Mouse (Mus musculus): ENCODE data around the gene H6pd. TPM values are rescaled to one million over a fixed set of nuclear protein-coding genes. Genes with fewer than 3 reads are reported as not detected.

H6pd gene
- total and polyA plus RNA-seq, 3 experiments = 17.7 to 38.5 (median 25.1) TPM

DNA sequence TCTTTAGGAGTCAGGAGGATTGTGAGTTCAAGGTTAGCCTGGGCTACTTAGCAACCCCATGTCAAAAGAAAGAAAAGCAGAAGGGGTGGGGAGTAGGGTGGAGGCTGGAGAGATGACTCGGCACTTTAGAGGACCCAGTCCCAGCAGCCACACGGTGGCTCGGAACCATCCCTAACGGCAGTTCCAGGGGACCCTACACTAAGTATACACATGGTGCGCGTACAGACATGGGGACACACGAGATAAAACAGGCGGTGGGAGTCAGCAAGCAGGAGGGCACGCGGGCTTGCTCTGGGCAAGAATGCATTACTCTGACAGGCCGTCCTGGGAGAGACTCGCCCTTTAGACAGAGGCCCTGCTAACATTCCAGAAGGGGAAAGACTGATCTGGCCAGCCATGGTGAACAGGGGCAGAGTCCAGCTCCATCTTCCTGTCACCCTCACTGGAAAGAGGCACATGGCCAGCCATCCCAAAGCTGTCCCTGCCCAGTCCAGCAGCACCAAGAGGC, 6.7 kb downstream of the H6pd start:
- dilution Hi-C loops (cut with MboI; ENCODE audit: extremely low pct_ligation_motif_present, extremely low pct_unique_long_range_greater_than_20kb, low sequenced_read_pairs) (no loop called here), in situ Hi-C loops (cut with MboI; ENCODE audit: low pct_ligation_motif_present, low pct_unique_long_range_greater_than_20kb, low sequenced_read_pairs) (no loop called here)
- H3K4me1 ChIP-seq (ENCODE audit: control insufficient read depth in 1 of 2, insufficient read depth in 2 of 2) = peaks cover 26 to 78% of the 10 kb centered on the region in 2 experiments
- H3K27ac ChIP-seq (ENCODE audit: insufficient read depth, low read depth) = peak overlapping the region; percentile 13
- TF ChIP-seq POLR2A (IDR thresholded peaks at IDR 0.05; ENCODE audit: low read depth, low read length) (no peak), MEF2A (IDR thresholded peaks at IDR 0.05; ENCODE audit: borderline replicate concordance, low read depth, low read length) (no peak), MAFK (IDR thresholded peaks at IDR 0.05; ENCODE audit: insufficient replicate concordance, low read length) (peak; percentile 63; the same call in 1 of the 2 replicates), TBP (conservative IDR thresholded peaks at IDR 0.05; ENCODE audit: low read depth, low read length) (no peak)
- peaks cover 4 to 42% of the 10 kb centered on the region in 2 experiments for H3K36me3 ChIP-seq (replicated peaks in 1 of 2; ENCODE audit: control insufficient read depth in 1 of 2, insufficient read depth in 1 of 2, low read length in 1 of 2)
- no peak for DNase-seq (ENCODE audit: extremely low read depth)
- H3K4me2 ChIP-seq (ENCODE audit: insufficient read depth, low read depth, poor library complexity, severe bottlenecking) = no peak overlapping the region
- H3K27me3 ChIP-seq (replicated peaks) = no peaks in the 10 kb centered on the region
- H3K9me3 ChIP-seq (replicated peaks; ENCODE audit: low read length) = peaks cover 9% of the 10 kb centered on the region
- H3K4me3 ChIP-seq (replicated peaks in 1 of 3; ENCODE audit: low read depth in 2 of 3, low read length in 2 of 3, poor library complexity in 1 of 3) = no peak overlapping the region
- no peak overlapping the region for H3K9ac ChIP-seq (ENCODE audit: insufficient read depth, low read depth)
- peaks cover 7% of the 10 kb centered on the region; the same call in 1 of the 2 replicates for H3K79me2 ChIP-seq (replicated peaks; ENCODE audit: control insufficient read depth, extremely low read depth, insufficient read depth, poor library complexity, severe bottlenecking)

DNA sequence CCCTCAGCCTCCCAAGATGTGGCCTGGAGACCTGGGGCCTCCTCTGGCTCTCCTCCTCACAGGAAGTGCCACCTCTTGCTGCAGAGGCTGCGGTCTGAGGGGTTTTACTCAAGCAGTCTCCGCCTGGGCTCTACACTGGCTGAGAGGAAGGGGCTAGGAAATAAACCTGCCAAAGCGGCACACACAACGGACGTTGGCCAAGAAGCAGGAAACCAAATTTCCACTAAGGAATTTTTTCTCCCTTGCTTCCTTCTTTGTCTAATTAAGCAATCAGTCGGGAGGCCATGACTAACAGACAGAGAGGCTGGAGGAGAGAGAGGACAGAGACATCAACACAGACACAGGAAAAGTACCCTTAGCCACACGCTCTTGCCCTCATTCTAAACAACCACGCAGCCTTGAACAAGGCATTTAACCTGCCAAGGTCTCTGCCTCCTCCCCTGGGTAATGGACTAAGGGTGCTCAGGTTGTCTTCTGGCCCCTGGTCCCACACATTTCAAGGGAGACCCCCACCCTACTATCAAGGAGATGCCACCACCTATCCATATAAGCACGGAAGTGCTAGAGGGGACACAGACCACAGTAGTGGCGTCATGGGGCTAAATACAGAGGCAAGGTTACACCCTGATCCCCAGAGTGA, 7.5 kb downstream of the H6pd start:
- Histone ChIP-seq H3K4me2 (ENCODE audit: insufficient read depth, low read depth, poor library complexity, severe bottlenecking) (peak overlapping the region; percentile 80), H3K79me2 (replicated peaks; ENCODE audit: control insufficient read depth, extremely low read depth, insufficient read depth, poor library complexity, severe bottlenecking) (peaks cover 9% of the 10 kb centered on the region; the same call in 1 of the 2 replicates), H3K36me3 (replicated peaks in 1 of 2; ENCODE audit: control insufficient read depth in 1 of 2, insufficient read depth in 1 of 2, low read length in 1 of 2) (peaks cover 4 to 49% of the 10 kb centered on the region in 2 experiments), H3K9ac (ENCODE audit: insufficient read depth, low read depth) (peak overlapping the region; percentile 59), H3K4me1 (ENCODE audit: control insufficient read depth in 1 of 2, insufficient read depth in 2 of 2) (peaks cover 34 to 81% of the 10 kb centered on the region in 2 experiments), H3K27ac (ENCODE audit: insufficient read depth, low read depth) (peak overlapping the region; percentile 53), H3K27me3 (replicated peaks) (no peaks in the 10 kb centered on the region), H3K4me3 (replicated peaks in 1 of 3; ENCODE audit: low read depth in 2 of 3, low read length in 2 of 3, poor library complexity in 1 of 3) (peak overlapping the region; percentile 51 to 52 (median 52)), H3K9me3 (replicated peaks; ENCODE audit: low read length) (peaks cover 9% of the 10 kb centered on the region)
- in situ Hi-C loops (cut with MboI; ENCODE audit: low pct_ligation_motif_present, low pct_unique_long_range_greater_than_20kb, low sequenced_read_pairs) (no loop called here), dilution Hi-C loops (cut with MboI; ENCODE audit: extremely low pct_ligation_motif_present, extremely low pct_unique_long_range_greater_than_20kb, low sequenced_read_pairs) (no loop called here)
- TF ChIP-seq ETS1 (conservative IDR thresholded peaks at IDR 0.05; ENCODE audit: low read depth, low read length) = peak; percentile 31; the same call in 1 of the 2 replicates
- TF ChIP-seq GABPA (IDR thresholded peaks at IDR 0.05; ENCODE audit: insufficient replicate concordance, low read depth, low read length) = no peak
- 0 out of 2 replicates have a peak, but pooled peaks have one; percentile 18 for TF ChIP-seq TCF12 (IDR thresholded peaks at IDR 0.05; ENCODE audit: low read depth, low read length)
- TF ChIP-seq IRF4 (IDR thresholded peaks at IDR 0.05; ENCODE audit: low read depth, low read length) = peak; percentile 23; the same call in 1 of the 2 replicates
- peak; percentile 35; the same call in 1 of the 2 replicates for TF ChIP-seq EP300 (IDR thresholded peaks at IDR 0.05; ENCODE audit: low read length)
- TF ChIP-seq KAT2A (IDR thresholded peaks at IDR 0.05; ENCODE audit: insufficient replicate concordance, low read length) = no peak
- no peak for TF ChIP-seq CHD1 (IDR thresholded peaks at IDR 0.05; ENCODE audit: low read depth, low read length)
- no peak for TF ChIP-seq E2F4 (IDR thresholded peaks at IDR 0.05; ENCODE audit: insufficient replicate concordance, low read depth, low read length)
- no peak for TF ChIP-seq POLR2A (IDR thresholded peaks at IDR 0.05; ENCODE audit: low read depth, low read length)
- DNase-seq (ENCODE audit: extremely low read depth) = no peak

Data from CH12.LX (cell line).